Mouse (Mus musculus) liver, embryonic 11.5 days (tissue): ENCODE measurements around the gene Ugt1a8. TPM values are rescaled to one million over a fixed set of nuclear protein-coding genes. Genes with fewer than 3 reads are reported as not detected.
"Not testable (repeated sequence)": the region's sequence is repeated elsewhere in the genome, so short reads cannot be mapped to it uniquely, and the experiment has no call there.

ENCODE experiments used
- ATAC-seq: fragments of 200-750 bp; cut with Nextera tagmentation; replicated peaks from 2 replicates; pipeline ENCODE4 v1.8.0; 2017; ENCODE audit warnings: moderate number of reproducible peaks, mild to moderate bottlenecking, moderate TSS enrichment, moderate library complexity; ENCODE audit not compliant: low FRiP score
- DNase-seq: peaks from one replicate; pipeline ENCODE4 v3.0.0-alpha.2; 2017; ENCODE audit warnings: low spot score
- H3K27ac ChIP-seq: fragments of 300-500 bp; sonication (generic); 2 replicates; pipeline ENCODE4 v1.5.1; 2014; ENCODE audit warnings: mild to moderate bottlenecking, low read depth, low read length, control low read depth
- H3K27me3 ChIP-seq: fragments of 300-500 bp; sonication (generic); replicated peaks from 2 replicates; pipeline ENCODE4 v1.6.1; 2014; ENCODE audit warnings: low read length, mixed read lengths; ENCODE audit not compliant: control insufficient read depth, insufficient read depth
- H3K36me3 ChIP-seq: fragments of 300-500 bp; sonication (generic); 2 replicates; pipeline ENCODE4 v1.6.1; 2014; ENCODE audit warnings: mild to moderate bottlenecking, low read length, moderate library complexity, mixed read lengths; ENCODE audit not compliant: control insufficient read depth, insufficient read depth
- H3K4me1 ChIP-seq: fragments of 300-500 bp; sonication (generic); replicated peaks from 2 replicates; pipeline ENCODE4 v1.6.1; 2014; ENCODE audit warnings: low read length, mixed read lengths; ENCODE audit not compliant: control insufficient read depth, insufficient read depth
- H3K4me2 ChIP-seq: fragments of 300-500 bp; sonication (generic); 2 replicates; pipeline ENCODE4 v1.6.1; 2014; ENCODE audit warnings: mild to moderate bottlenecking, control low read depth, moderate library complexity
- H3K4me3 ChIP-seq: fragments of 300-500 bp; sonication (generic); 2 replicates; pipeline ENCODE4 v1.5.1; 2014; ENCODE audit warnings: low read depth, low read length, control low read depth
- H3K9ac ChIP-seq: fragments of 300-500 bp; sonication (generic); 2 replicates; pipeline ENCODE4 v1.6.1; 2014; ENCODE audit warnings: low read depth, low read length, control low read depth
- H3K9me3 ChIP-seq: fragments of 300-500 bp; sonication (generic); 2 replicates; pipeline ENCODE4 v1.6.1; 2016; ENCODE audit warnings: low read length, inconsistent platforms, mixed read lengths; ENCODE audit not compliant: control insufficient read depth
- WGBS: fragments of 180-500 bp; shearing (Covaris S2); extraction: QIAGEN DNeasy Blood & Tissue Kit; methylation state at CpG from one replicate; pipeline ENCODE4 v1.1.7; 2014; 5-methylcytosine and 5-hydroxymethylcytosine counted together
- polyA plus RNA-seq: library from polyadenylated mRNA; unstranded; fragments of >200 nt; fragmentation: Nextera tagmentation; extraction: Ambion mirVana; gene quantifications from 2 replicates; pipeline ENCODE4 v1.2.1, GENCODE M21; 2014

Gene Ugt1a8
- polyA plus RNA-seq, 1 experiment from 2014 or later = not detected

- H3K36me3 ChIP-seq = no peaks in the 10 kb centered on the region
- no peak overlapping the region for H3K9ac ChIP-seq
- no peaks in the 10 kb centered on the region for H3K27me3 ChIP-seq
- DNase-seq (no peak), ATAC-seq (no peak)
- H3K4me2 ChIP-seq = no peak overlapping the region
- no peaks in the 10 kb centered on the region for H3K9me3 ChIP-seq
- H3K27ac ChIP-seq = no peak overlapping the region
- WGBS = 72% methylated on average over 1 of the region's 1 CpGs
- no peaks in the 10 kb centered on the region for H3K4me1 ChIP-seq
- no peak overlapping the region for H3K4me3 ChIP-seq
These were observed 10.5 kb upstream of the Ugt1a8 start for GRCm38 (mm10) chr1:88077128-88077527.

- no peak overlapping the region for H3K4me2 ChIP-seq
- H3K36me3 ChIP-seq = no peaks in the 10 kb centered on the region
- no peak overlapping the region for H3K4me3 ChIP-seq
- DNase-seq (no peak), ATAC-seq (no peak)
- WGBS = 78% methylated on average over 1 of the region's 1 CpGs
- H3K9ac ChIP-seq = no peak overlapping the region
- H3K4me1 ChIP-seq = no peaks in the 10 kb centered on the region
- H3K27me3 ChIP-seq = no peaks in the 10 kb centered on the region
- H3K27ac ChIP-seq = no peak overlapping the region
- H3K9me3 ChIP-seq = no peaks in the 10 kb centered on the region
These were observed 5.9 kb upstream of the Ugt1a8 start for GRCm38 (mm10) chr1:88081670-88082069.

- no peak overlapping the region for H3K27ac ChIP-seq
- 55% methylated on average over 1 of the region's 1 CpGs for WGBS
- no peak for DNase-seq
These were observed 1.5 kb upstream of the Ugt1a8 start for GRCm38 (mm10) chr1:88086125-88086524.

GRCm38 (mm10) chr1:88092341-88092740, 4.7 kb downstream of the Ugt1a8 start:
- Histone ChIP-seq H3K4me1 (no peaks in the 10 kb centered on the region), H3K4me2 (no peak overlapping the region), H3K9ac (no peak overlapping the region), H3K27me3 (no peaks in the 10 kb centered on the region), H3K27ac (no peak overlapping the region), H3K36me3 (no peaks in the 10 kb centered on the region), H3K9me3 (no peaks in the 10 kb centered on the region), H3K4me3 (no peak overlapping the region)
- ATAC-seq (no peak), DNase-seq (no peak)

More at GRCm38 (mm10) chr1:88086125-88086524, 1.5 kb upstream of the Ugt1a8 start:
- Histone ChIP-seq H3K36me3 (no peaks in the 10 kb centered on the region), H3K9me3 (no peaks in the 10 kb centered on the region), H3K4me3 (no peak overlapping the region), H3K4me2 (no peak overlapping the region), H3K27me3 (no peaks in the 10 kb centered on the region), H3K4me1 (no peaks in the 10 kb centered on the region), H3K9ac (no peak overlapping the region)
- no peak for ATAC-seq

- H3K9me3 ChIP-seq, H3K4me3 ChIP-seq, H3K4me1 ChIP-seq, ATAC-seq, H3K9ac ChIP-seq, H3K36me3 ChIP-seq, H3K4me2 ChIP-seq, H3K27ac ChIP-seq, DNase-seq, H3K27me3 ChIP-seq: not testable (repeated sequence)
- WGBS = 56% methylated on average over 3 of the region's 3 CpGs
These were observed 6.7 kb downstream of the Ugt1a8 start for GRCm38 (mm10) chr1:88094270-88094676.

GRCm38 (mm10) chr1:88094941-88095492, 7.4 kb downstream of the Ugt1a8 start, which contains the start of gene Ugt1a7c:
Gene Ugt1a7c (plus strand): TSS chr1:88095062.
- Histone ChIP-seq H3K27ac (no peak within 1 kb of the TSS), H3K36me3 (no peaks in the 10 kb centered on the region), H3K4me2 (no peak within 1 kb of the TSS), H3K27me3 (no peaks in the 10 kb centered on the region), H3K9ac (no peak within 1 kb of the TSS), H3K4me3 (no peak within 1 kb of the TSS), H3K4me1 (no peaks in the 10 kb centered on the region), H3K9me3 (no peaks in the 10 kb centered on the region)
- 52% methylated on average over 10 of the region's 10 CpGs for WGBS
- DNase-seq (no peak), ATAC-seq (no peak)

- H3K36me3 ChIP-seq, H3K4me2 ChIP-seq, H3K27ac ChIP-seq, ATAC-seq, H3K4me1 ChIP-seq, H3K9me3 ChIP-seq, H3K9ac ChIP-seq, H3K27me3 ChIP-seq, DNase-seq, H3K4me3 ChIP-seq: not testable (repeated sequence)
- WGBS = 73% methylated on average over 3 of the region's 3 CpGs
These were observed 10.9 kb downstream of the Ugt1a8 start for GRCm38 (mm10) chr1:88098546-88098945.

- not testable (repeated sequence) for H3K36me3 ChIP-seq, H3K4me3 ChIP-seq, H3K27ac ChIP-seq, H3K4me2 ChIP-seq, H3K4me1 ChIP-seq, H3K27me3 ChIP-seq, H3K9ac ChIP-seq, H3K9me3 ChIP-seq, ATAC-seq, DNase-seq
- WGBS = 79% methylated on average over 2 of the region's 2 CpGs
These were observed 12.1 kb downstream of the Ugt1a8 start for GRCm38 (mm10) chr1:88099691-88100090.

- not testable (repeated sequence) for H3K27ac ChIP-seq, H3K4me2 ChIP-seq, H3K4me3 ChIP-seq, H3K4me1 ChIP-seq, ATAC-seq, H3K27me3 ChIP-seq, H3K36me3 ChIP-seq, DNase-seq, H3K9ac ChIP-seq, H3K9me3 ChIP-seq
- 22% methylated on average over 3 of the region's 3 CpGs for WGBS
These were observed 15.4 kb downstream of the Ugt1a8 start, which contains the start of gene Ugt1a6b for GRCm38 (mm10) chr1:88103019-88103418. Gene Ugt1a6b (plus strand): TSS chr1:88103252.
